Mouse (Mus musculus) lung, postnatal 0 days (tissue): ENCODE measurements around the gene Sbno2.

Source experiments
- CTCF ChIP-seq: IDR thresholded peaks from 2 replicates; pipeline ENCODE4 v1.5.1; 2016; ENCODE audit warnings: antibody characterized with exemption, mild to moderate bottlenecking
- EP300 ChIP-seq: IDR thresholded peaks from 2 replicates; pipeline ENCODE4 v1.6.1; 2016; ENCODE audit warnings: antibody characterized with exemption, mild to moderate bottlenecking, control low read depth

GRCm38 (mm10) chr10:80017361-80017760, 88.0 kb downstream of the Sbno2 start:
- TF ChIP-seq CTCF (no peak), EP300 (no peak)
